Mouse (Mus musculus) liver, embryonic 14.5 days (tissue): Measurements from ENCODE around the gene Spata21.

ENCODE experiments used
- CTCF ChIP-seq: IDR thresholded peaks from 2 replicates; pipeline ENCODE4 v1.5.1; 2016; ENCODE audit warnings: antibody characterized with exemption, low read depth, control low read depth
- EP300 ChIP-seq: IDR thresholded peaks from 2 replicates; pipeline ENCODE4 v1.6.1; 2016; ENCODE audit warnings: antibody characterized with exemption, low read depth

DNA sequence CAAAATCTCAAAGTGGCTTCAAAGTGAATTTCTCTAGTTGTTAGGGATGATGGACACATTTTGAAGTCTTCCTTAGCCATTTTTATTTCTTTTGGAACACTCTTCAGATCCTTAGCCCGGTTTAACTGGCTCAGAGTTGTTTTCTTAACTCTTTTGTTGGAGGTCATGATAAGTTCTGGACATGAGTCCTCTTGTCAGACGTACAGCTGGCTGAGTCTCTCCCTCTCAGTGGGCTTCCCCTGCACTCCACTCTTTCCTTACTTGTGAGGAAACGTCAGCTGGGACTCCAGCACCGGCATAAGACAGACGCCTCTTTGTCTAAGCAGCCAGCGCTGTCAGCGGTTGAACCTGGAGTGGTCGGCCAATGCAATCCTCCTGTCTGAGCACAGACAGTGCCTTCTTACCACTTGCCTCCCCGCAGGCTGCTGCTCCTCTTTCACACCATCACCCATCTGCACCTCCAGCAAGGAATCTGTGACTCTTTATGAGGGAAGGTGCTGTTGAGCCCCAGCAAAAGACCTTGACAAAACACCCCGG, 20.1 kb downstream of the Spata21 start:
- no peak for TF ChIP-seq EP300
- no peak for TF ChIP-seq CTCF
